Mouse (Mus musculus) myocyte (in vitro differentiated cells): ENCODE results near the gene Brsk1. TPM values are rescaled to one million over a fixed set of nuclear protein-coding genes. Genes with fewer than 3 reads are reported as not detected.

Source experiments
- H3K27me3 ChIP-seq: one replicate; pipeline ENCODE4 v1.6.1; 2011; ENCODE audit not compliant: control insufficient read depth, insufficient read depth, insufficient read length
- H3K36me3 ChIP-seq: one replicate; pipeline ENCODE4 v1.6.1; 2011; ENCODE audit not compliant: control insufficient read depth, insufficient read depth
- H3K4me2 ChIP-seq: one replicate; pipeline ENCODE4 v1.6.1; 2011; ENCODE audit warnings: low read depth, control low read depth
- H3K4me3 ChIP-seq: one replicate; pipeline ENCODE4 v1.5.1; 2011; ENCODE audit warnings: mild to moderate bottlenecking, control low read depth, moderate library complexity
- H3K79me2 ChIP-seq: one replicate; pipeline ENCODE4 v1.6.1; 2011; ENCODE audit not compliant: control insufficient read depth, insufficient read depth
- H3ac ChIP-seq: one replicate; pipeline ENCODE4 v1.6.1; 2011; ENCODE audit not compliant: control insufficient read depth, insufficient read length
- CEBPB ChIP-seq: IDR thresholded peaks from 2 replicates; pipeline ENCODE4 v1.6.1; 2011; ENCODE audit warnings: mild to moderate bottlenecking, moderate library complexity; ENCODE audit not compliant: poor library complexity, insufficient read depth, severe bottlenecking
- E2F4 ChIP-seq: IDR thresholded peaks from one replicate; pipeline ENCODE4 v1.6.1; 2011; ENCODE audit warnings: mild to moderate bottlenecking, control low read depth, moderate library complexity; ENCODE audit not compliant: insufficient read depth
- MAX ChIP-seq: IDR thresholded peaks from one replicate; pipeline ENCODE4 v1.6.1; 2011; ENCODE audit warnings: low read depth, mild to moderate bottlenecking, control low read depth
- MYOD1 ChIP-seq, 3 experiments: IDR thresholded peaks; one replicate each; pipeline ENCODE4 v1.6.1; 2011; ENCODE audit warnings: control low read depth in 2 of 3, low read depth in 2 of 3, mild to moderate bottlenecking in 2 of 3, moderate library complexity in 1 of 3; ENCODE audit not compliant: insufficient read length in 2 of 3, control insufficient read depth in 1 of 3
- MYOG ChIP-seq, 3 experiments: IDR thresholded peaks; one replicate each; pipeline ENCODE4 v1.6.1; 2011; ENCODE audit warnings: control low read depth in 2 of 3, low read depth in 2 of 3, mild to moderate bottlenecking in 2 of 3; ENCODE audit not compliant: insufficient read length in 2 of 3, control insufficient read depth in 1 of 3, insufficient read depth in 1 of 3
- POLR2A ChIP-seq: IDR thresholded peaks from one replicate; pipeline ENCODE4 v1.6.1; 2011; ENCODE audit warnings: low read depth, mild to moderate bottlenecking, control low read depth, moderate library complexity; ENCODE audit not compliant: insufficient read length
- POLR2AphosphoS2 ChIP-seq: IDR thresholded peaks from one replicate; pipeline ENCODE4 v1.6.1; 2011; ENCODE audit warnings: low read depth, control low read depth; ENCODE audit not compliant: insufficient read length
- REST ChIP-seq: IDR thresholded peaks from one replicate; pipeline ENCODE4 v1.6.1; 2011; ENCODE audit warnings: mild to moderate bottlenecking, control low read depth, moderate library complexity; ENCODE audit not compliant: insufficient read depth, insufficient read length
- SRF ChIP-seq: IDR thresholded peaks from one replicate; pipeline ENCODE4 v1.6.1; 2011; ENCODE audit warnings: low read depth; ENCODE audit not compliant: control insufficient read depth, insufficient read length
- TCF12 ChIP-seq: IDR thresholded peaks from one replicate; pipeline ENCODE4 v1.6.1; 2011; ENCODE audit warnings: mild to moderate bottlenecking, control low read depth; ENCODE audit not compliant: poor library complexity, insufficient read depth, severe bottlenecking
- TCF3 ChIP-seq: IDR thresholded peaks from one replicate; pipeline ENCODE4 v1.6.1; 2011; ENCODE audit warnings: low read depth, control low read depth; ENCODE audit not compliant: insufficient read length
- USF1 ChIP-seq: IDR thresholded peaks from one replicate; pipeline ENCODE4 v1.6.1; 2011; ENCODE audit warnings: low read depth, mild to moderate bottlenecking, control low read depth, moderate library complexity
- polyA plus RNA-seq: library from polyadenylated mRNA; unstranded; fragments of >200 nt; fragmentation: generic; extraction: Trizol; gene quantifications from one replicate; pipeline ENCODE4 v1.2.1, GENCODE M21; 2012; ENCODE audit warnings: missing spikeins

Brsk1 gene
- polyA plus RNA-seq, 1 experiment: 7.0 TPM

DNA sequence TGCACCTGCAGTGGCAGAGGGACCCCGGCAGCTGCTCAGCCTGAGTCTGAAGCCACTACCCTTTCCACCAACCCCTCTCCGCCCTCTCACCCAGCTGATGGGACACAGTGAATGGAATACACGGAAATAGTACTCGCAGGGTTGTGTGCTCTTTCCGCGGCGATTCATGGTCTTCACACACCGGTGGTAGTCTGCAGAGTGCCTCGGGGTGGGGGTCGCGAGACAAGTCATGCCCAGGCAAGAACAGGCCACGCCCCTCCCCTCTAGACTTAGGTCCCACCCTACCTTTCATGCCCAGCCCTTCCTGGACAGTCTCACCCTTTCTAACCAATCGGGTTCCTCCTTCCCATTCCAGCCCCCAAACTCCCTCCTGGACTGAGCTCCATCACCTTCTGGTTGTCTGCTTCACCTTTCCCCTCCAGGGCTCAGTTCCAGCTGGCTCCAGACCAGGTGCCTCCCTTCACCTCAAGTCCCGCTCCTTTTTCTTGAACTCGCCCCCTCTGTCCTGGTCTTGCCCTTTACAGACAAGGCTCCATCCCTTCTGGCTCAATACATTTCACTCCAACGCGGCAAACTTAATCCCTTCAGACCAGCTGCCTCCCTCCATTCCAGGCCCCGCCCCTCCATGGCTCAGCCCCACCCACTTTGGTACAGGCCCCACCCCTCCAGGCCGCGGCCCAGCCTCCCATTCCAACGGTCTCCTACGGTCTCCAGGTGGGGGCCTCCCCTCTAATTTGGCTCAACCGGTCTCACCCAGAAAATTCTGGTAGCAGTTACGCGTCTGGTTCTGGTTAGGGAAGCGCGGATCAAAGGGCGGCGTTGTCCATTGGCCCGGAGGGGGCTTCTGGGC, 61.8 kb downstream of the Brsk1 start:
- Histone ChIP-seq H3K36me3 (no peaks in the 10 kb centered on the region), H3K79me2 (no peaks in the 10 kb centered on the region), H3K4me2 (no peak overlapping the region), H3K4me3 (no peak overlapping the region), H3ac (no peak overlapping the region), H3K27me3 (no peaks in the 10 kb centered on the region)
- TF ChIP-seq MYOD1 (IDR thresholded peaks at IDR 0.05; ENCODE audit: control insufficient read depth in 1 of 3, insufficient read length in 2 of 3, low read depth in 2 of 3) (no peak), SRF (no peak), MAX (no peak)

DNA sequence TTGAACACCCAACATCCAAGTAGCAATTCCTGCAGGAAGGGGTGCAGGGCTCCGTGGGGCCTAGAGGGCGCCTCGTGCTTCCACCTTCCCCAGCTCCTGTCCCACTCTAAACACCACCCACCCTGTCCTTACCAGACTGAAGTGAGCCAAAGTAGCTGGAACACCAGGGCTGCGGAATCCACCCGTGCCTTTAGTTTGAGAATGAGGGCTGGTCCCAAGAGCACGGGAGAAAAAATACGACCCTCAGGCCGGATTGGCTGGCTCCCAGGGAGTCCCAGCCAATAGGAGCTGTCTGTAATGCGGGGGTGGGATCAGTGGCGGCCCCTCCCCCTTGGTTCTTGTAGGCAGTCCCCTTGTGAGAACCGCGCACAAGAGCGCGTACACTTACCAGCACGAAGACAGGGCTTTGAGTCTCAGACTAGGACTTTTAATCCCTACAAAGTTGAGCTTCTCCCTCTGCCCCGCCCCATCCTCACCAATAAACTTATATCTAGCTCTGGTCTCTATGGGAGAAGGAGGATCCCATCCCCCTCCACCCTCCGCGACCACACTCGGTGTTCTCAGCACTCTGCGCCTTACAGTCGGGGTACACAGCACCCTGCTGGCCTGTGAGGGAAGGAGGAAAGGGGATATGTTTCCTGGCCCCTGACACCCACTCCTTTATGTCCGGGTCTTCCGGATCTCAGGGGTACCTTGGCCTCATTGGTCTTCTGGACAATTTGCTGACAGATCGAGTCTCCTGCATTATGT, 62.6 kb downstream of the Brsk1 start, which contains the start of gene Cox6b2:
Cox6b2 (minus strand) TSS at position 274 of the 750 bp plus-strand sequence.
- Histone ChIP-seq H3K4me2 (no peak within 1 kb of the TSS), H3K36me3 (no peaks in the 10 kb centered on the region), H3K4me3 (no peak within 1 kb of the TSS), H3ac (no peak within 1 kb of the TSS), H3K27me3 (no peaks in the 10 kb centered on the region), H3K79me2 (no peaks in the 10 kb centered on the region)
- TF ChIP-seq CEBPB (no peak), POLR2AphosphoS2 (no peak), TCF12 (no peak), MYOD1 (IDR thresholded peaks at IDR 0.05; ENCODE audit: control insufficient read depth in 1 of 3, insufficient read length in 2 of 3, low read depth in 2 of 3) (no peak), E2F4 (no peak), REST (no peak), TCF3 (no peak), SRF (no peak), MYOG (IDR thresholded peaks at IDR 0.05; ENCODE audit: control insufficient read depth in 1 of 3, insufficient read depth in 1 of 3, insufficient read length in 2 of 3, low read depth in 2 of 3) (no peak), POLR2A (no peak), MAX (no peak), USF1 (no peak)

DNA sequence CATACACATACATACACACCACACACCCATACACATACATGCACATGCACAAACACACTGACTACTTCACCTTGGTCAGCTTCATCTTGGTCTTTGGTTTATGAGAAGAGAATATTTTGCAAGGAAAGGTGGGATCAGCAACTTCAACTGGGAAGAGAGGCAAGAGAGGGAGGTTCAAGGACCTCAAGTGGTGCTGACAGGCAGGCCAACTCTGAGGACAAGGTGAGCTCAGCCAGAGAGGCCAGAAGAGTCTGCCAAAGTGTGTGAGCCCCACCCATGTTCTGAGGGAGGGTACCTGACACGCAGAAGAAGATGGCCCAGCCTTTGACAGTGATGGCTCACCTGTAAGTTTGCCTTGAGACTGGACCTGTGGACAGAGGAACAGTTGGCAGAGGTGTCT, 69.3 kb downstream of the Brsk1 start:
- no peaks in the 10 kb centered on the region for H3K27me3 ChIP-seq
- no peak overlapping the region for H3K4me2 ChIP-seq
- H3K4me3 ChIP-seq: no peak overlapping the region
- no peak overlapping the region for H3ac ChIP-seq
- no peaks in the 10 kb centered on the region for H3K79me2 ChIP-seq
- no peaks in the 10 kb centered on the region for H3K36me3 ChIP-seq
- TF ChIP-seq E2F4: no peak
- no peak for TF ChIP-seq POLR2A
- no peak for TF ChIP-seq SRF
- TF ChIP-seq MYOG (IDR thresholded peaks at IDR 0.05; ENCODE audit: control insufficient read depth in 1 of 3, insufficient read depth in 1 of 3, insufficient read length in 2 of 3, low read depth in 2 of 3): no peak

DNA sequence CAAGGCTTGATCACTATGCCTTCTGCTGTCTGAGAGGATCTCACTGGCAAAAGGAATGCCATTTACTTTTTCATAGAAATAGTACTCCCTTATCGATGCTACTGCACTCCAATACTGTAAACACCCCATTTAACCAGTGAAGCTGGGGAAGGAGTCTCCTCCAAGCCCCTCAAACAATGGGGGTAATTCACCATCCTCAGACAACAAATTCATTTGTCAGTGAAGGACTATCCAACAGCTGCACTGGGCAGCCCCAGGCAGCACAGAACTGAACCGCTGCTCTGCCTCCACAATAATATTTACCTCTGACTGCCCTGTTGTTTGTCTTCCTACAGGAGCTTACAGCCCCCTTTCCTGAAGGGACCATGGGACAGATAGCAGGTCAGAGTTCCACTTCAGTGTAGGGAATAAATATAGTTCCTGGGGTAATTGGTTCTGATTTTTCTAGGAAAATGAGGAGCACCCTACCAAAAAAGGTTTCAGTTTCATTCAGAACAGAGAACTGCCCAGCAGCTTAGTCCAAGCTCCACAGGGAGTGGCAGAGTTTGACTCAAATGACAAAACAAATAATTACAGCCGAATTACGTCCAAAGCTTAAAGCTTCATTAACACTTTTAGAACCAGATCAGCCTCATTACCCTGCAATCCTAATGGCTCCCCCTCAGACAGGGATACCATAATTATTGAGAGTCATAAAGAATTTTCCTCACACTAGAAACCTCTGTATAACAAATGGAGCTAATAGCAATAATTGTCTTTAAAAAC, 74.7 kb downstream of the Brsk1 start:
- Histone ChIP-seq H3K36me3 (no peaks in the 10 kb centered on the region), H3K4me3 (no peak overlapping the region), H3ac (no peak overlapping the region), H3K27me3 (peaks cover 4% of the 10 kb centered on the region), H3K4me2 (peak overlapping the region; percentile 69), H3K79me2 (no peaks in the 10 kb centered on the region)
- no peak for TF ChIP-seq MYOD1 (IDR thresholded peaks at IDR 0.05; ENCODE audit: control insufficient read depth in 1 of 3, insufficient read length in 2 of 3, low read depth in 2 of 3)
- no peak for TF ChIP-seq REST
- TF ChIP-seq TCF12: no peak
- no peak for TF ChIP-seq POLR2A
- TF ChIP-seq MAX: no peak
- no peak for TF ChIP-seq TCF3
- TF ChIP-seq SRF: no peak
- no peak for TF ChIP-seq CEBPB
- TF ChIP-seq POLR2AphosphoS2: no peak
- no peak for TF ChIP-seq MYOG (IDR thresholded peaks at IDR 0.05; ENCODE audit: control insufficient read depth in 1 of 3, insufficient read depth in 1 of 3, insufficient read length in 2 of 3, low read depth in 2 of 3)
- no peak for TF ChIP-seq E2F4
- no peak for TF ChIP-seq USF1

Other genes with a start within 250 kb of the Brsk1 start
- 16.4 TPM for gene Rdh13, start 245.0 kb upstream of the Brsk1 start, polyA plus RNA-seq
- gene Eps8l1, start 229.9 kb upstream of the Brsk1 start, polyA plus RNA-seq: 0.12 TPM
- 39.0 TPM for gene Ppp1r12c, start 188.9 kb upstream of the Brsk1 start, polyA plus RNA-seq
- gene Tnnt1, start 174.2 kb upstream of the Brsk1 start, polyA plus RNA-seq: 1,403 TPM
- 13.3 TPM for gene Tnni3, start 166.4 kb upstream of the Brsk1 start, polyA plus RNA-seq
- gene Dnaaf3, start 158.2 kb upstream of the Brsk1 start, polyA plus RNA-seq: 2.2 TPM
- 0.22 TPM for gene Syt5, start 143.1 kb upstream of the Brsk1 start, polyA plus RNA-seq
- gene Ptprh, start 86.6 kb upstream of the Brsk1 start, polyA plus RNA-seq: not detected
- 2.2 TPM for gene Tmem86b, start 59.2 kb upstream of the Brsk1 start, polyA plus RNA-seq
- gene Ppp6r1, start 31.6 kb upstream of the Brsk1 start, polyA plus RNA-seq: 46.1 TPM
- gene Hspbp1, start 5.5 kb upstream of the Brsk1 start, polyA plus RNA-seq: 67.5 TPM
- gene Tmem150b, start 34.6 kb downstream of the Brsk1 start, polyA plus RNA-seq: 0.04 TPM
- 19.2 TPM for gene Kmt5c, start 49.5 kb downstream of the Brsk1 start, polyA plus RNA-seq
- gene Cox6b2, start 62.5 kb downstream of the Brsk1 start, polyA plus RNA-seq: 0.19 TPM
- gene Fam71e2, start 80.7 kb downstream of the Brsk1 start, polyA plus RNA-seq: not detected
- gene Il11, start 92.3 kb downstream of the Brsk1 start, polyA plus RNA-seq: 0.56 TPM
- not detected for gene Tmem190, start 92.3 kb downstream of the Brsk1 start, polyA plus RNA-seq
- gene Tmem238, start 99.1 kb downstream of the Brsk1 start, polyA plus RNA-seq: 7.1 TPM
- gene Rpl28, start 102.3 kb downstream of the Brsk1 start, polyA plus RNA-seq: 3,329 TPM
- gene Ube2s, start 122.0 kb downstream of the Brsk1 start, polyA plus RNA-seq: 261 TPM
- not detected for gene Shisa7, start 154.1 kb downstream of the Brsk1 start, polyA plus RNA-seq
- 0.65 TPM for gene Isoc2b, start 179.7 kb downstream of the Brsk1 start, polyA plus RNA-seq
- gene Isoc2a, start 186.5 kb downstream of the Brsk1 start, polyA plus RNA-seq: 3.3 TPM
- gene Gm36210, start 215.9 kb downstream of the Brsk1 start, polyA plus RNA-seq: not detected
- gene Zfp628, start 224.6 kb downstream of the Brsk1 start, polyA plus RNA-seq: 8.0 TPM
- 3.1 TPM for gene Nat14, start 231.4 kb downstream of the Brsk1 start, polyA plus RNA-seq
- gene Ssc5d, start 235.2 kb downstream of the Brsk1 start, polyA plus RNA-seq: 13.6 TPM